Mouse (Mus musculus): Measurements from ENCODE around the gene Nck2. TPM values are rescaled to one million over a fixed set of nuclear protein-coding genes. Genes with fewer than 3 reads are reported as not detected.

Gene Nck2
- polyA plus RNA-seq, 1 experiment from 2014 or later = 43.0 TPM

DNA sequence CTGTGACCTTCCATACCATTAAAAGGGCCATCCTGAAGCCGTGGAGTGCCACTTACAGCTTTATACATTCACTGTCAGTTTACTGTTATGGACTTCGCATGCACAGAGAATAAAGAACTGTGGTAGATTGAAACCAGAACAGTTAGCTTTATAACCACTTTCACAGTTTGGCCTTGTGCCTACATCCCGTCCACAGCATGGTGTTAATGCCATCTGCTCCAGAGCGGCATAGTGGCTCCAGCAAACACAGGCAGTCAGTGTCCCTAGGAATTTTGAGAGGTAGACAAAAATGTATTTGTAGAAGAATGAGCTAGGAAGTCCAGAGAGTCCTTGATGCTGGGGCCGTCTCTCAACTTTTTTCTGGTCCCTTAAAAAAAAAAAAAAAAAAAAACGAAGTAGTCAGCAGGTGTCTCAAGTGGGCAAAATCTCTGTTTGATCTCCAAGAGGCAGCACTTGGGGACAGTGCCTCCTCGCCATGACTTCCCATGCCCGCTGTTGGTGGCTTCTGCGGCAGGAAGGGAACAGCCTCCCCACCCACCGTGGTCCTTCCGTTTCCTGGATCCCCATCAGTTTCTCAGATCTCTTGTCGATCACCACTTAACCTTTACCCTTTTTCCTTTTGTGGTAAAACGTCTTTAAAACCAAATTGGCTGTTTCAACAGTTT, 117.8 kb downstream of the Nck2 start:
- no peaks in the 10 kb centered on the region for H3K27me3 ChIP-seq (ENCODE audit: insufficient read depth, low read length)
- no peak overlapping the region for H3K4me2 ChIP-seq (ENCODE audit: low read length)
- no peaks in the 10 kb centered on the region for H3K36me3 ChIP-seq (ENCODE audit: insufficient read depth, low read length)
- H3K4me1 ChIP-seq (replicated peaks; ENCODE audit: insufficient read depth, low read length) = no peaks in the 10 kb centered on the region
- no peak for TF ChIP-seq CTCF (IDR thresholded peaks at IDR 0.05; ENCODE audit: low read depth)
- H3K9ac ChIP-seq (ENCODE audit: low read depth, low read length) = no peak overlapping the region
- H3K9me3 ChIP-seq (replicated peaks; ENCODE audit: low read length) = no peaks in the 10 kb centered on the region
- H3K27ac ChIP-seq = no peak overlapping the region
- DNase-seq (ENCODE audit: low spot score) (no peak), ATAC-seq (replicated peaks; ENCODE audit: low FRiP score, low read depth) (no peak)
- H3K4me3 ChIP-seq (replicated peaks; ENCODE audit: low read depth, low read length) = no peak overlapping the region
- WGBS = 83% methylated on average over 13 of the region's 13 CpGs

DNA sequence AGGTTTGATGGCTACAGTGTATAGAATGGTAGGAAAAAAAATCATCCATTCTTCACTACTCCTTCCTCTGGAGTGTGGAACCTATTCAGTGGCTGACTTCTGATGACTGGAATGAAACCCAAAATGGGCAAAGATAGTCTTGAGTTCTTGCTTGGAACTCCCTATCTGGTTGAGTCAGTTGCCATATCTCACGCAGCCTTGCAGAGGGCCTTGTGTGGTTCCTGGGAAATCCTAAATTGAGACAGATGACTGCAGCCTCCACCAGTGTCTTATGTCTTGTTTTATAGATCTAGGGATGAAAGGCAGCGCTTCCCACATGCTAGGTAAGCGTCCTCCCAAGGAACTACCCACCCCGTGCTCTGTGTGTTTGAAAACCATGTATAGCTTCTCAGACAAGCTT, 120.9 kb downstream of the Nck2 start:
- H3K4me1 ChIP-seq (replicated peaks; ENCODE audit: insufficient read depth, low read length) = no peaks in the 10 kb centered on the region
- 89% methylated on average over 4 of the region's 4 CpGs for WGBS
- H3K27me3 ChIP-seq (ENCODE audit: insufficient read depth, low read length) = no peaks in the 10 kb centered on the region
- ATAC-seq (replicated peaks; ENCODE audit: low FRiP score, low read depth) = no peak
- no peaks in the 10 kb centered on the region for H3K9me3 ChIP-seq (replicated peaks; ENCODE audit: low read length)
- 0 out of 2 replicates have a peak, but pooled peaks cover 6% of the 10 kb centered on the region for H3K36me3 ChIP-seq (ENCODE audit: insufficient read depth, low read length)
- no peak overlapping the region for H3K4me3 ChIP-seq (replicated peaks; ENCODE audit: low read depth, low read length)
- no peak overlapping the region for H3K27ac ChIP-seq
- no peak for DNase-seq (ENCODE audit: low spot score)
- no peak overlapping the region for H3K4me2 ChIP-seq (ENCODE audit: low read length)
- TF ChIP-seq CTCF (IDR thresholded peaks at IDR 0.05; ENCODE audit: low read depth) = no peak
- no peak overlapping the region for H3K9ac ChIP-seq (ENCODE audit: low read depth, low read length)

DNA sequence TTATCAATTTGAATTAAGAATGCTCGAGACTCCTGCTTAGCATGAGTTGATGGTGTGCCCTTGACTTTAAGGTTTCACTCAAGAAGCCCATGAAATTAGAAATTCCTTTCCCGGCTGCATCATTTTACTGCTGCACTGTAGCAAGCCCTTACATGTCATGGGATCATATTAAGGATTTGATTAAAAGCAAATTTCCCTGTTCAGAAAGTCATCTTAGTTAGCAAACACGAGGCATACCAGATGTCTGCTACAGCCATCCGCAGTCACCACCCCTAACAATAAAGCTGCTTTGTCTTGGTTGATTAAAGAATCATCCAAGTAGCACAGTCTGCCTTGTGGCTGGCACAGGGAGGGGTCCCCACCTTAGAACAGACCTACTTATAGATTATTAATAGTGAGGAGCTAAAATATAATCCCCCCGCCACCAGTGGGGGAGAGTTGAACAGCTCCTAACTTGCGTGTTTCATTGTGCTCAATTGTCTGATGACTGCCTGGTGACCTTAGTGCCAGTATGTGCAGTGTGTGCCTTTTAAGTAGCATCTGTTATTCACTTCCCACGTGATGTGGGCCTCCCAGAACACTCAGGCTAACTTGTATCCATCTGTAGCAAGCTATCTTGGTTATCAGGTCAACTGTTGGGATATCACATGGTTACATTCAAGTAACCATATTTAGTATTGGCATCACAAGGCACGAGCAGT, 122.4 kb downstream of the Nck2 start:
- WGBS = 76% methylated on average over 8 of the region's 8 CpGs
- no peak for TF ChIP-seq CTCF (IDR thresholded peaks at IDR 0.05; ENCODE audit: low read depth)

DNA sequence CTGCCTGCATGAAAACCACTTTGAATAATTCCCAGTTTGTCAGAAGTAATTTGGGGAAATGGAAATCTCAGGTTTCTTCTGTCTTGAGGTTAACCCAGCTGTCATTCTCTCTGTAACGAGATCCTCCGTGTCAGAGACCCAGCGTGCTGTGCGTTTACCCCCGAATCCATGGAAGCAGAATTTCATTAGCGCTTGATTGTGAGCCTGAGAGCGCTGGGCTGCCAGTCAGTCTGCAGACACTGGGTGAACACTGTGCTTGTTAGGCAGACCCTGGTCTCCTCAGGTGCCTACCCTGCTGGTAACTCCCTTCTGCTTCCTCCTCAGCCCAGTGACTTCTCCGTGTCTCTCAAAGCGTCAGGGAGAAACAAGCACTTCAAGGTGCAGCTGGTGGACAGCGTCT, 124.4 kb downstream of the Nck2 start:
- Histone ChIP-seq H3K36me3 (ENCODE audit: insufficient read depth, low read length) (0 out of 2 replicates have a peak, but pooled peaks cover 12% of the 10 kb centered on the region), H3K9me3 (replicated peaks; ENCODE audit: low read length) (no peaks in the 10 kb centered on the region), H3K4me3 (replicated peaks; ENCODE audit: low read depth, low read length) (no peak overlapping the region), H3K4me2 (ENCODE audit: low read length) (no peak overlapping the region), H3K9ac (ENCODE audit: low read depth, low read length) (no peak overlapping the region), H3K27ac (no peak overlapping the region), H3K27me3 (ENCODE audit: insufficient read depth, low read length) (no peaks in the 10 kb centered on the region), H3K4me1 (replicated peaks; ENCODE audit: insufficient read depth, low read length) (no peaks in the 10 kb centered on the region)
- WGBS = 61% methylated on average over 10 of the region's 10 CpGs
- ATAC-seq (replicated peaks; ENCODE audit: low FRiP score, low read depth) (no peak), DNase-seq (ENCODE audit: low spot score) (no peak)
- no peak for TF ChIP-seq CTCF (IDR thresholded peaks at IDR 0.05; ENCODE audit: low read depth)

More for the DNA sequence above, 122.4 kb downstream of the Nck2 start:
- Histone ChIP-seq H3K4me3 (replicated peaks; ENCODE audit: low read depth, low read length) (no peak overlapping the region), H3K9me3 (replicated peaks; ENCODE audit: low read length) (no peaks in the 10 kb centered on the region), H3K9ac (ENCODE audit: low read depth, low read length) (no peak overlapping the region), H3K27ac (no peak overlapping the region), H3K4me1 (replicated peaks; ENCODE audit: insufficient read depth, low read length) (no peaks in the 10 kb centered on the region), H3K36me3 (ENCODE audit: insufficient read depth, low read length) (0 out of 2 replicates have a peak, but pooled peaks cover 12% of the 10 kb centered on the region), H3K4me2 (ENCODE audit: low read length) (no peak overlapping the region), H3K27me3 (ENCODE audit: insufficient read depth, low read length) (no peaks in the 10 kb centered on the region)
- ATAC-seq (replicated peaks; ENCODE audit: low FRiP score, low read depth) (no peak), DNase-seq (ENCODE audit: low spot score) (no peak)

DNA sequence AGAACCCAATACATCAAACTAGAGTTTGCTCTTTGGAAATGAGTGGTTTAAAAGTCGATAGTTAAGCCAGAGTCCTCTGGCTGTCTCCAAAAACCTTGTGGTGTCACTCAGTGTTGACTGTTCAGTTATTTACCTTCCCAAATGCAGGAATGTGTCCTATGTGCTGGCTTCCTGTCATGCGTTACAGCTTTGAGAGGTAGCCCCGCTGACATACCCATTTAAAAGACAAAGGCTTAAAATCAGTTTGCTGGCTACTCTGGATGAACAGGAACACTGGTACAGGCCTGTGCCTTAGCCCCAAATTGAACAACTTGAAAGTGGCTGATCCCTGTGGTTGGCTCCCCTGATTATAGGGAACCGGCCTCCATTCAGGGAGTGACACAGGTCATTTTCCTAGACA, 126.7 kb downstream of the Nck2 start:
- DNase-seq (ENCODE audit: low spot score) (no peak), ATAC-seq (replicated peaks; ENCODE audit: low FRiP score, low read depth) (no peak)
- H3K9me3 ChIP-seq (replicated peaks; ENCODE audit: low read length) = no peaks in the 10 kb centered on the region

DNA sequence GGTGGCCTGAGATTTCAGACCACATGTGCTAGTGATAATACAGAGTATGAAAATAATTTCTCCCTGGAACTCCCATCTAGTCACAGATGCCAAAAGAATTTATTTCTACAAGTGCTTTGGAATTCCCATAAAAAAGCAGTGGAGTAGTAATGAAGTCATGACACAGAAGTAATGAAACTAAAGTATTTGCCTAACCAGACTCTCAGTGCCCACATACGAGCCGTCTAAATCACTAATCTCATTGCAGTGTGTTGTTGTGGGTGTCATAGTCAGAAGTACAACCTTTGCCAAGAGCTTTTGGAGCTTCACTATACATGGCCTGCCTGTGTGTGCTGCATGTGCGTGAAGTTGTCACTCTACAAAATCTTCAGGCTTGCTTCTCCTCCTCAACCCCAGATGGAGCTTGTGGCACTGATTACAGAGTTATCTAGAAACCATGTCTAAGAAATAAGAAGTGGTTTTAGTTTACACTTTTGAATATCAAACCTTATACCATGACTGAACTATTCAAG, 130.5 kb downstream of the Nck2 start:
- no peak overlapping the region for H3K27ac ChIP-seq

More for the DNA sequence above, 126.7 kb downstream of the Nck2 start:
- Histone ChIP-seq H3K4me2 (ENCODE audit: low read length) (no peak overlapping the region), H3K9ac (ENCODE audit: low read depth, low read length) (no peak overlapping the region), H3K4me1 (replicated peaks; ENCODE audit: insufficient read depth, low read length) (no peaks in the 10 kb centered on the region), H3K27me3 (ENCODE audit: insufficient read depth, low read length) (no peaks in the 10 kb centered on the region), H3K27ac (no peak overlapping the region), H3K36me3 (ENCODE audit: insufficient read depth, low read length) (0 out of 2 replicates have a peak, but pooled peaks cover 12% of the 10 kb centered on the region), H3K4me3 (replicated peaks; ENCODE audit: low read depth, low read length) (no peak overlapping the region)
- no peak for TF ChIP-seq CTCF (IDR thresholded peaks at IDR 0.05; ENCODE audit: low read depth)
- WGBS = 93% methylated on average over 4 of the region's 4 CpGs

More for the DNA sequence above, 130.5 kb downstream of the Nck2 start:
- no peak overlapping the region for H3K4me2 ChIP-seq (ENCODE audit: low read length)
- H3K9me3 ChIP-seq (replicated peaks; ENCODE audit: low read length) = no peaks in the 10 kb centered on the region
- H3K4me1 ChIP-seq (replicated peaks; ENCODE audit: insufficient read depth, low read length) = no peaks in the 10 kb centered on the region
- ATAC-seq (replicated peaks; ENCODE audit: low FRiP score, low read depth) (no peak), DNase-seq (ENCODE audit: low spot score) (no peak)
- H3K4me3 ChIP-seq (replicated peaks; ENCODE audit: low read depth, low read length) = no peak overlapping the region
- H3K36me3 ChIP-seq (ENCODE audit: insufficient read depth, low read length) = 0 out of 2 replicates have a peak, but pooled peaks cover 6% of the 10 kb centered on the region
- no peak overlapping the region for H3K9ac ChIP-seq (ENCODE audit: low read depth, low read length)
- 75% methylated on average over 3 of the region's 3 CpGs for WGBS
- no peak for TF ChIP-seq CTCF (IDR thresholded peaks at IDR 0.05; ENCODE audit: low read depth)
- H3K27me3 ChIP-seq (ENCODE audit: insufficient read depth, low read length) = no peaks in the 10 kb centered on the region

Data from kidney, postnatal 0 days (tissue).